Mouse (Mus musculus) B cell, adult 62 days (primary cell): Measurements from ENCODE around the gene Slc35d2. TPM values are rescaled to one million over a fixed set of nuclear protein-coding genes. Genes with fewer than 3 reads are reported as not detected.

Experiments
- total RNA-seq: library from RNA; stranded (reverse); gene quantifications from 4 replicates; pipeline ENCODE4 v1.2.4, GENCODE M21; 2023

Slc35d2 gene
- 13.9 to 18.4 TPM (median 17.1 TPM) in 4 replicates for total RNA-seq

GRCm38 (mm10) chr13:64128858-64129615 lies at the start of gene Slc35d2:
Slc35d2 (minus strand) TSS chr13:64129368.

GRCm38 (mm10) chr13:64161548-64161915 lies 32.4 kb upstream of the Slc35d2 start, which contains the start of gene Habp4:
Habp4 (plus strand) TSS chr13:64161824.

GRCm38 (mm10) chr13:64153083-64153682 lies 24.0 kb upstream of the Slc35d2 start, which contains the start of gene Zfp367:
Zfp367 (minus strand) TSS chr13:64153202.

GRCm38 (mm10) chr13:64089130-64089529 lies 40.0 kb downstream of the Slc35d2 start, which contains the start of gene Hsd17b3:
Hsd17b3 (minus strand) TSS chr13:64089230.

Other genes with a start within 250 kb of the Slc35d2 start
- not detected in 4 replicates for gene Hsd17b3, start 40.1 kb downstream of the Slc35d2 start, total RNA-seq
- 15.7 to 22.9 TPM (median 19.4 TPM) in 4 replicates for gene Zfp367, start 23.8 kb upstream of the Slc35d2 start, total RNA-seq
- gene Habp4, start 32.5 kb upstream of the Slc35d2 start, total RNA-seq: 8.7 to 14.4 TPM (median 12.5 TPM) in 4 replicates
- 4.1 to 5.9 TPM (median 4.7 TPM) in 4 replicates for gene Cdc14b, start 145.9 kb upstream of the Slc35d2 start, total RNA-seq
- 32.9 to 40.5 TPM (median 35.4 TPM) in 4 replicates for gene Aaed1, start 183.3 kb upstream of the Slc35d2 start, total RNA-seq
- 19.5 to 28.5 TPM (median 21.1 TPM) in 4 replicates for gene Ctsl, start 241.5 kb upstream of the Slc35d2 start, total RNA-seq